Mouse (Mus musculus): ENCODE data around the gene Scel.

Scel gene

DNA sequence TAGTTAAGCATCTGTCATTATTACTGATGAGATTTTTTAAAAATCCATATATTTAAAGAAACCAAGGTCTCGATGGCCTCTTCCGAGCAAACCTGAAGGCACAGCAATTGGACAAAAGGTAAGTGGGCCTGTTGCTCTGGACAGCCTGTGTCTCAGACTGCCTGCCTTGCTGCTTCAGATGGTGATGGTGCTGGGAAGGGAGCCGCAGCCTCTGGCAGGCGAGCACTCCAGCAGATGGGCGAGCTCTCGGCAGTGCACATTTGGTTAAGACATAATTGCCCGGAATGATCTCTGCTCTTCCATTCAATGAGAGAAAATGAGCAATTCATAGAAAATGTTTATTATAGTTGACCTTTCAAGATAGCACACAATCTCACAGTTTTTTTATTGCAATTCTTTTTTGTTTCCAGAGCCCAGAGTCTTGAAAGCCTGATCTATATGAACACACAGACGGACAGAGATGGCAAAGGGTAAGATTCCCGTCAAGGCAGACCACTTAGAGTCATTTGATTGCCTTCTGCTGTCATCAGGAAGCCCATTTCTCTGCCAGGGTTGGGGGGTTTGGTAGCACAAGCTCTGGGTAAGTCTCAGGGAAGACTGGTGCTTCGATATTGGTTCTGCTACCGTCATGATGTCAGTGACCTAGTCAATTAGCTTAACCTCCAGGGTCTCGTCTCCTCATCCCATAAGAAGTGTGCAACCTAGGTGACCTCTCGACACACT, 58.6 kb downstream of the Scel start:
- no peak for DNase-seq (ENCODE audit: low spot score)

DNA sequence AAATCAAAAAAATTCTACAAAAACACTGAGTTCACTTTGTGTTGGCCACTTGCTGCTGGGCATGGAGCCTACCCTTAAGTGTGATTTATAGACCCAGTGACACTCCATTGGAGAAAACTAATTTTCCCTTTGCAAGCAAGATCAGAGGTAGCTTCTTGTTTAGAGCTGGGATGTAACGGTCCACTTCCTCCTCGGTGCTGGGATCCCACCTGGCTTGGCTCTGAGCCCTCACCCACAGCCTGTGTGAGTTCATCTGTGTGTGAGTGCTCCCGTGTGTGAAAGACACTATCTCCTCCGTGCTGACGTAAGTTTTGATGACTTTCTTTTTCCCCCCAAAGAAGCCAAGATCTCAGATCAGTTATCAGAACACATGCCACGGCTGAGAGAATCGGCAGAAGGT, 62.7 kb downstream of the Scel start:
- DNase-seq (ENCODE audit: low spot score), result no peak

GRCm38 (mm10) chr14:103577011-103577410, 63.9 kb downstream of the Scel start:
- no peak for DNase-seq (ENCODE audit: low spot score)

DNA sequence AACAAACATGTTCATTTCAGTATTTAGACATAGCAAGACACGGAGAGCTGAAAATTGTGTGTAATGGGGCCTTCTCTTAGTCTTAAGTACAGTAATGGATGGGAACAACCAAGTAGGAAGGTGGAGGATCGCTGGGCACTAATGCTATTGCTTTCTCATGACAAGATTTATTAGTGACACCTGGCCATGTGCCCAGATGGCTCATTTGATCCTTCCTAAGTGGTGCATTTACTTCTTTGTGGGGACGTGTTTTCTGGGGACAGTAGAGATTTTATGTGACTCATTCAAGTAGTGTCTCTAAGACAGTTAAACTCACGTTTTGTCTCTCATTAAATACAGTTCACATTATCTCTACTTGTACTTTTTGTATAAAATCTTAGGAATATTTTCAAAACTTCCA, 73.5 kb downstream of the Scel start:
- DNase-seq (ENCODE audit: low spot score), result no peak

DNA sequence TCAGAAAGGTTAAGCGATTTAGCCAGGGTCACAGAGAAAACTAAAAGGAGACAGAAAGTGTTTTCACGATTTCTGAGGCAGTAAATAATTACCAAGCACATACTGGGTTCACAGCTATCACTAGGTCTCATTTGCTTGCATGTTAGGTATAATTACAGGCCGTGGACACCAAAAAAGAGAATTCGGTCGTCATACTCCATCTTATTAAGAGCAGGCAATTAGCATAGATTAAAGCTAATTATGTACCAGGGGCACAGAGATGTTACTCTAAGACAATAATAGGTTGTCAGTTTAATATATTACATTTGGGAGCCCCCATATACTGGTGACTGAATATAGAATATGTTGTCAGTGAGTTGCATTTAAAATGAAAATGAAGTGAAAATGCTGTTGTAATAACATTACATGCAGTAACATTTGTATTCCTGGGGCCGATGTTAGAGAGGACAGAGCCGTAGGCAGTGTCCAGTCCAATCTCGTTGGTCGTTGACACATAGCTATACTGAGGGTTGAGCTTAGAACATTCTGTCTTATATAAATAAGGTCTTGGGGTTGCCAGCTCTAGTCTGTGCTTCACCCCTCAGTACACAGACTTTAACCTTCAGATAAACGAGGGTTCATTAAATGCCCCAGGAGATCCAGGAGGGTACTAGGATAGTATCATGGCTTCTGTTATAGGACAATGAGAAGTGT, 74.2 kb downstream of the Scel start:
- DNase-seq (ENCODE audit: low spot score), result no peak

DNA sequence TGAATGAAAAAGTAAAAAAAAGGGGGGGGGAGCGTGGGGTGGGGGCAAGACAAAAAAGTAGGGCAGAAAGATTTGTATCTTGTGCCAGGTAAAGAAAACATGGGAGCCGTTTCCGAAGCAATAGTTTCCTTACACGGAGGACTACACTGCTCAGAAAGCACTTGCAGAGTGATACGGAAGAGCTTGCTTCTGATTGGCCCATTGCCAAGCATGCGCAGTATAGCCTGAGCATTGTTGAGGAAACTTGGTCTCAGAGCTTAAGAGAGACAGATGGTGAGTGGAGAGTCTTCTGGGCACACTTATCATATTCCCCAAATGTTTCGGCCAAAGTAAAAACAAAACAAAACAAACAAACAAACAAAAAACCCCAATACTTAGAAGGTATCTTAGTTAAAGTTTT, 76.7 kb downstream of the Scel start:
- DNase-seq (ENCODE audit: low spot score), result no peak

DNA sequence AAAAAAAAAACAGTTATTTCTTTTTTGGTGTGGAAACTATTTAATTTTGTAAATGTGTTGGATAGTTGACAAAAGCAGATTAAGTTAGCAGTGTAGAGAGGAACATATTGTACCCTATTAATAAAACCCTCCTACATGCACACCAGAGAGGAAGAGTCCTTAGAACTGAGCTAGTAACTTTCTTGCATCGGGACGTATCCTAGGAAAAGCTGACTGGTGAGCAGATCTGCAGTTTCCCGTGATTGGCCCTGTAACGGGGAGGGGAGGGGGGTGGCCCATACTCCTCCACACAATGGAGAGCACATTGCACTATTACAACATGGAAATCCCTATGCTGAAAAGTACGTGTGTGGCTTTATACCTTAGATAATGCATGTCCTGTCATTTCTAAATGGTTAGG, 82.7 kb downstream of the Scel start:
- no peak for DNase-seq (ENCODE audit: low spot score)

GRCm38 (mm10) chr14:103608063-103608462, 94.9 kb downstream of the Scel start:
- DNase-seq (ENCODE audit: low spot score), result no peak

DNA sequence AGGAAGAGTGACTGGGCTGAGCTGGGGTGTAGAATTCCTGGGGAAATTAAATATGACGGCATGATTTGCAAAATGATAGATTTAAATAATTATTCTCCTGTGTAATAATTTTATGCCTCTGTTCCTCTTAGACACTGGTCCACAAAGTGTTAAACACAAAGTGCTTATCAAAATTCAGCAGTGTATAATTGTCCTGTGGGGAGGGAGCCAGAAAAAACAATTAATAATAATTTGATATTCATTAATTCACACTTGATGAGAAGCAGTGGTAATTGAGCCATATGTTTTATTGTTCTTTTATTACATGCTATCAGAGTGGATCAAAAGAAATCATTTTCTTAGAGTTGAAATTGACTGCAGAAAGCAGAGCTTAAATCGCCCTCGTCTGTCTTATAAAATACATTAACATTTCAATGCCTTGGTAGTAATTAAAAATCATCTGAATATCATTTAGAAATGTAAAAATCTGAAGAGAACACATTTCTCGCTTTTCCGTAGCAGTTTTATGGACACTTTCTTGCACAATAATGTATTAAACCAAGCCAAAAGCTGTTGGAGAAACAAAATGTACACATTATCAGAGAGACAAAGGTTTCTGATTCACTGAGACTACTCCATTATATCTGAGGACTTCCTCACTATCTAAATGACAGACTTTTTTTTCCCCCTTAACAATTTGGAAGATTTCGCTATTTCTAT, 100.6 kb downstream of the Scel start:
- no peak for DNase-seq (ENCODE audit: low spot score)

DNA sequence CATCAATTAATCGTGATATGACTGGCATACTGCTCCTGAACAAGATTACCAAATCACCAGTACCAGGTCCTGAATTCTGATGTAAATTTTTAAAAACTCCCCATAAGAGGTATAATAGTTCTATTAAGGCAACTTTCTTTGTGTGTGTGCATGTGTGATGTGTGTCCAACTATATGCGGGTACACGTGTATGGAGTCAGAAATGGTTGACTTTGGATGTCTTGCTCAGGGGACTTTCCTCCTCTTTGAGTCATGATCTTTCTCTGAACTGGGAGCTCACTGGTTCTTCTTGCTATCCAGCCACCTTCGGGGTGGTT, 101.1 kb downstream of the Scel start:
- no peak for DNase-seq (ENCODE audit: low spot score)

- no peak for DNase-seq (ENCODE audit: low spot score)
Observed at GRCm38 (mm10) chr14:103619756-103620155, 106.6 kb downstream of the Scel start.

- DNase-seq (ENCODE audit: low spot score), result no peak
Observed at GRCm38 (mm10) chr14:103621207-103621606, 108.1 kb downstream of the Scel start.

DNA sequence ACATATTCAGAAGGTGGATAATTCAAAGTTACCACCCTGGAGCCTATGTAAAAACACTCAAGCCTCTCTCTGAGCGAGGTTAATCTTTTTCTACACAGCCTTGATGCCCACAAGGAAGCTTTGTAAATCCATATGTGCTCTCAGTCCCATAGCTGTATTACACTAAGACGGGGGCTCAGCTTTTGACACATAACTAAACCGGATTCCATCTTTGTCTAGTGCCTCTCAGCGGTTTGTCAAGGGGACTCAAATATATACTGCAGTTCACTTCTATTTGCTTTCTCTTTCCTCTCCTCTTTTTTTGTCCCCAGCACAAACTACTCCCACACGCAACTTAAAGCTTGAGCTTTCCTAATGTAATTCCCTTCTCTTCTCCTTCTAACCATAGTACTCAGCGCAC, 113.0 kb downstream of the Scel start:
- no peak for DNase-seq (ENCODE audit: low spot score)

DNA sequence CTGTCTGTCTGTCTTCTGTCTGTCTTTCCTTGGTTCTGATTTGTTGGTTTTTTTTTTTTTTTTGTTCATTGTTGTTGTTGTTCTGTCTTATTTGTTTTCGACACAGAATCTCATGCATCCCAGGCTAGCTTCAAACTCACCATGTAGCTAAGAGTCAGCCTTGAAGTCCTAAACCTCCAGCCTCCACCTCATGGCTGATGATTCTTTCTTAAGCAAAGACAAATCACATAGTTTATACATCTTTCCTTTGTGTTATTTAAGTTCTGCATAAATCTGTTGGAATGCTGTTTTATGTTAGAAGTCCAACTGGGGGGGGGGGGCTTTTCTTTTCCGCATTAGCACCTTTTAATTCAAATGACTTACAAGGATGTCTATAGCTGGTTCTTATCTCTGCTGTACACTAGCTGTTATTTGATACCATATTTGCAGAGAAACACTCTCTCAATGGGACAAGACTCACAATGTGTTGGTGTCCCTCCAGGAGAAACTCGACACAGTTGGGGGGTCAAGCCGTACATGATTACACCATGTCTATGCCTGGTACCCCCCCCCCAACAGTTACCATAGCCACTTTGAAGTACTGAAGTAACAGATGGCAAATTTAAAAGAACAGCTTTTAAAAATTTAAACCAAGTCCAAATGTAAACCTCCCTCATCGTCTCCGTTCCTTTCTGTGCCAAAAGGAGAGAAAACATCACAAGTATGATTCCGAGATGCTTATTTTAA, 116.7 kb downstream of the Scel start:
- DNase-seq (ENCODE audit: low spot score), result no peak

GRCm38 (mm10) chr14:103630545-103630944, 117.4 kb downstream of the Scel start:
- DNase-seq (ENCODE audit: low spot score), result no peak

- DNase-seq (ENCODE audit: low spot score), result peak; percentile 54
Observed at GRCm38 (mm10) chr14:103643933-103644332, 130.8 kb downstream of the Scel start.

GRCm38 (mm10) chr14:103647981-103648380, 134.8 kb downstream of the Scel start:
- DNase-seq (ENCODE audit: low spot score), result no peak

- DNase-seq (ENCODE audit: low spot score), result peak; percentile 3
Observed at GRCm38 (mm10) chr14:103648623-103649255, 135.6 kb downstream of the Scel start.

DNA sequence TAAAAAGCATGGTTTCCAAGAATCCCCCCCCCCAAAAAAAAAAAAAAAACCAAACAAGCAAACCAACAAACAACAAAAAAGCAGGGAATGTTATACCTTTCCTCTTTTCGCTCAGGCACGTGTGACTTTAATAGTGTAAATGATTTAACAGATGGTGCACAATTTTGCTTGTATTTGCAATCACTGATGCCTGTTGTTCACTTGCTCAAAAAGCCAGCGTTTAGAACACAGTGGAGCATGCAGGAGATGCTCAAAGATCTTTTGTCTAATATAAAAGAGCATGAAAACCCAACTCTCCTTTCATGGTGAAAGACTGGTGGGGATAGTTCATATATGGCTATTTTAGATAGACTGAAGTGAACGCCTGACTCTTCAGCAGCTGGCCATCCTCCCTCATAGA, 136.2 kb downstream of the Scel start:
- DNase-seq (ENCODE audit: low spot score), result peak; percentile 0

GRCm38 (mm10) chr14:103649896-103650334, 136.8 kb downstream of the Scel start, which contains the start of gene Slain1:
Slain1 (plus strand) TSS chr14:103650228.
- peak; percentile 89 for DNase-seq (ENCODE audit: low spot score)

- peak; percentile 76 for DNase-seq (ENCODE audit: low spot score)
Observed at GRCm38 (mm10) chr14:103650413-103651101, 137.4 kb downstream of the Scel start.

All from testis, postnatal 14 days (tissue).